Mouse (Mus musculus): ENCODE measurements at regions not wholly inside any gene's neighbourhood (a gene's known extent, or its start where the extent isn't known, plus 50 kb on each side); places are given as distances from the start of the nearest gene placed in this dataset.

DNA sequence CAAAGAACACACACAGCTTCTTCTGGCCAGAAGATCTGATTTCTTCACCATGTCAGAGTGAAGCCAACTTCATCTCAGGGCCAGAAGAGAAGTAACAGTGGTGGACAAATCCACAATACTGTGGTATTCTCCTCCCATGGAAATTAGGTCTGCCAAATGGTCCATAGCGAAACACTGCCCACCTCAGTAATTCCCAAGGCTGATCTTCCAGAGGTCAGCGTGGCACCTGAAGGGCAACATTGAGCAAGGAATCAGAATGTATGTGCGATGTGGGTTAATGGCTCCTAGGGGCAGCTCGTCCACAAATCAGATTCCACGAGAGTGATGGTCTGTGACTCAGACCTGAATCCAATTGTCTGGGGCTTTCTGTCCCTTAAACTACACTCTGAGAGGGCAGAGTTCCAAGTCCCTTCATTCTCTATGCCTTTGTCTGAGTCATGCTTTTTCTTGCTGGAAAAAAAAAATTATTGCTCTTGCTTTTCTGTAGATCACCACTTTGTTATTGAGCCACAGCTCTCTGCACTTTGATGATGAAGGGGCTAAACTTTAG is 307.9 kb upstream of the Noct start:
- Histone ChIP-seq H3K4me2 (ENCODE audit: low read depth, low read length) (no peak overlapping the region), H3K27me3 (ENCODE audit: control insufficient read depth, insufficient read depth, low read length) (no peaks in the 10 kb centered on the region), H3K27ac (ENCODE audit: low read depth, low read length) (no peak overlapping the region), H3K9me3 (ENCODE audit: control insufficient read depth, low read length) (no peaks in the 10 kb centered on the region), H3K4me1 (ENCODE audit: control insufficient read depth, insufficient read depth, low read length) (no peaks in the 10 kb centered on the region), H3K4me3 (ENCODE audit: low read depth, low read length) (no peak overlapping the region), H3K36me3 (ENCODE audit: control insufficient read depth, insufficient read depth, low read length) (no peaks in the 10 kb centered on the region), H3K9ac (replicated peaks; ENCODE audit: low read depth, low read length) (no peak overlapping the region)
- ATAC-seq (ENCODE audit: low read depth): no peak
- WGBS: 64% methylated on average over 5 of the region's 5 CpGs

DNA sequence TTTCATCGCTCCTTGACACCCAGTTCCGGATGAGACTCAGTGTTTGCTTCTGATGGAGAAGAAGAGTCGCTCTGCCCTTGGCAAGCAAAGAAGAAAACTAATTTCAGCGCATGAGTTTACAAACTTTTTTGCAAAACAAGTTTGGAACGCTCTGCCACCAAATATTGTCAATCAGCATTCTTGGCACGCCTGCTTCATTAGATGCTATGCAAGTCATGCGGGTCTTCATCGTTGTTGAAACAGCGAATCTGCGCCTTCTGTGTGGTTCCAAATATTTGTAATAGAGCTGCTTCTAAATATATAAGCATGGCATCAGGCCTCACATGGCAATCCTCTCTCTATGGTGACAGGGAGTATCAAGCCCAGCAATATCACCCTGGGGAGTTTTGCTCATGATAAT is 301.9 kb upstream of the Noct start:
- Histone ChIP-seq H3K4me2 (ENCODE audit: low read depth, low read length) (no peak overlapping the region), H3K4me3 (ENCODE audit: low read depth, low read length) (no peak overlapping the region), H3K27me3 (ENCODE audit: control insufficient read depth, insufficient read depth, low read length) (no peaks in the 10 kb centered on the region), H3K9ac (replicated peaks; ENCODE audit: low read depth, low read length) (no peak overlapping the region), H3K36me3 (ENCODE audit: control insufficient read depth, insufficient read depth, low read length) (no peaks in the 10 kb centered on the region), H3K4me1 (ENCODE audit: control insufficient read depth, insufficient read depth, low read length) (no peaks in the 10 kb centered on the region), H3K27ac (ENCODE audit: low read depth, low read length) (no peak overlapping the region), H3K9me3 (ENCODE audit: control insufficient read depth, low read length) (no peaks in the 10 kb centered on the region)
- WGBS: 95% methylated on average over 10 of the region's 10 CpGs
- no peak for ATAC-seq (ENCODE audit: low read depth)

DNA sequence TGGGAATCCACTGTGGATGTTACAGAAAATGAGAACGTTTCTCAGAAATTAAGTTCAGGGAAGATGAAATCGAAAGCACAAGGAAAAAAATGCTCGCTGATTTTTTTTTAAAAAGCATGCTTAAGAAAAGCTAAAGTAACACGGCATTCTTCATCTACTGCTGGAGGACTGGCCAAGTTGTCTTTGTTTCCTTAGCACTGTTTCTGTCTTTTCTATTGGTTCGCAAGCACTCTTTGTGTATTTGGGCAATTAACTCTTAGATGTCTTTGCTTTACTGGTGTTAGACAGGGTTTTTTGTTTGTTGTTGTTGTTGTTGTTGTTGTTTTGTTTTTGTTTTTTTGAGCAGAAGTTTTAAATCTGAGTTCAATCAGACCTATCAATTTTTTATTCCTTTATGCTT is 301.4 kb upstream of the Noct start:
- H3K9ac ChIP-seq (replicated peaks; ENCODE audit: low read depth, low read length): no peak overlapping the region
- no peaks in the 10 kb centered on the region for H3K27me3 ChIP-seq (ENCODE audit: control insufficient read depth, insufficient read depth, low read length)
- H3K9me3 ChIP-seq (ENCODE audit: control insufficient read depth, low read length): no peaks in the 10 kb centered on the region
- H3K27ac ChIP-seq (ENCODE audit: low read depth, low read length): no peak overlapping the region
- H3K36me3 ChIP-seq (ENCODE audit: control insufficient read depth, insufficient read depth, low read length): no peaks in the 10 kb centered on the region
- H3K4me3 ChIP-seq (ENCODE audit: low read depth, low read length): no peak overlapping the region
- no peak for ATAC-seq (ENCODE audit: low read depth)
- WGBS: 81% methylated on average over 5 of the region's 5 CpGs
- no peak overlapping the region for H3K4me2 ChIP-seq (ENCODE audit: low read depth, low read length)
- no peaks in the 10 kb centered on the region; the same call in 1 of the 2 replicates for H3K4me1 ChIP-seq (ENCODE audit: control insufficient read depth, insufficient read depth, low read length)

DNA sequence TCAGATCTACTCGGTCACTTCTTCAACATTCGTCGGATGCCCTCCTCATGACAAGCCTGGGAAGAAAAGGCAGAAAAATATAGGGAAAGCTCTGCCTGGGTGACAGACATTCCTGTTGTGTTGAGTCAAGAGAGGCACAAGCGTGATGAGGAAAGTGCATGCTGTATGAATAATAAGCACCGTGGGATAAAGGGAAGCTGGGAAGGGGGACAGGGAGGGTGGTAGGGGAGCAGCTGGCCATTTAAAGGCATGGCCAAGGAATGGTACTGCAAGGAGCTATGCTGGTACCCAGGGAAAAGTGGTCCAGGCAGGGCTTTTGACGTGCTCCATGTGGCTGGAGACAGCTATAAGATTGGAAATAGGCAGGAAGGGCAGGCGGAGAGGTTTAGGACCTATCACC is 300.9 kb upstream of the Noct start:
- H3K9ac ChIP-seq (replicated peaks; ENCODE audit: low read depth, low read length): no peak overlapping the region
- ATAC-seq (ENCODE audit: low read depth): no peak
- no peaks in the 10 kb centered on the region for H3K9me3 ChIP-seq (ENCODE audit: control insufficient read depth, low read length)
- H3K4me1 ChIP-seq (ENCODE audit: control insufficient read depth, insufficient read depth, low read length): no peaks in the 10 kb centered on the region; the same call in 1 of the 2 replicates
- no peak overlapping the region for H3K4me3 ChIP-seq (ENCODE audit: low read depth, low read length)
- no peaks in the 10 kb centered on the region for H3K36me3 ChIP-seq (ENCODE audit: control insufficient read depth, insufficient read depth, low read length)
- no peak overlapping the region for H3K27ac ChIP-seq (ENCODE audit: low read depth, low read length)
- no peaks in the 10 kb centered on the region for H3K27me3 ChIP-seq (ENCODE audit: control insufficient read depth, insufficient read depth, low read length)
- H3K4me2 ChIP-seq (ENCODE audit: low read depth, low read length): no peak overlapping the region
- WGBS: 64% methylated on average over 7 of the region's 7 CpGs

DNA sequence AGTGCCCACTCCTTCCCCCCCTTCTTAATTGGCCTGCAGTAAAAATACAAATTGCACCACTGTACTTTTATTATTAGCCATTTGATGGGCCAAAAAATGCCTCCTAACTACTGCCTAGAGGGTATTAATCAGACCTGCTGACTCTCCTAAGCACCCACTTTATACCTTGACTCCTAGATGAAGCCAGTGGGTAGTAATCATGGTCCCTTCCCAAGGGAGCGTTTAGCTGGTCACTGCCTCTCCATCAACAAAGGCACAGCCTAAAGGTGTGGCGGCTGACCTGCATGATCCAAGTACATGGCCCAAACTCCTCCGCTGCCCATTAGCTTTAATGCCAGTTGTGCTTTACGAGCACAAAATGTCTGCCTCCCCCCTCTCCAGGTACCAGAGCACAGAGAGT is 296.9 kb upstream of the Noct start:
- Histone ChIP-seq H3K27ac (ENCODE audit: low read depth, low read length) (no peak overlapping the region), H3K9me3 (ENCODE audit: control insufficient read depth, low read length) (no peaks in the 10 kb centered on the region), H3K9ac (replicated peaks; ENCODE audit: low read depth, low read length) (no peak overlapping the region), H3K4me1 (ENCODE audit: control insufficient read depth, insufficient read depth, low read length) (peaks cover 2% of the 10 kb centered on the region; the same call in 1 of the 2 replicates), H3K4me2 (ENCODE audit: low read depth, low read length) (no peak overlapping the region), H3K36me3 (ENCODE audit: control insufficient read depth, insufficient read depth, low read length) (no peaks in the 10 kb centered on the region), H3K27me3 (ENCODE audit: control insufficient read depth, insufficient read depth, low read length) (no peaks in the 10 kb centered on the region), H3K4me3 (ENCODE audit: low read depth, low read length) (no peak overlapping the region)
- peak; percentile 68 for ATAC-seq (ENCODE audit: low read depth)
- 35% methylated on average over 4 of the region's 4 CpGs for WGBS

- Histone ChIP-seq H3K27me3 (ENCODE audit: control insufficient read depth, insufficient read depth, low read length) (no peaks in the 10 kb centered on the region), H3K27ac (ENCODE audit: low read depth, low read length) (no peak overlapping the region), H3K9ac (replicated peaks; ENCODE audit: low read depth, low read length) (no peak overlapping the region), H3K4me3 (ENCODE audit: low read depth, low read length) (no peak overlapping the region), H3K36me3 (ENCODE audit: control insufficient read depth, insufficient read depth, low read length) (no peaks in the 10 kb centered on the region), H3K4me1 (ENCODE audit: control insufficient read depth, insufficient read depth, low read length) (peaks cover 4% of the 10 kb centered on the region; the same call in 1 of the 2 replicates), H3K4me2 (ENCODE audit: low read depth, low read length) (no peak overlapping the region), H3K9me3 (ENCODE audit: control insufficient read depth, low read length) (no peaks in the 10 kb centered on the region)
- ATAC-seq (ENCODE audit: low read depth): no peak
- 92% methylated on average over 1 of the region's 1 CpGs for WGBS
Observed at GRCm38 (mm10) chr3:50929013-50929412, 295.2 kb upstream of the Noct start.

GRCm38 (mm10) chr3:50932397-50933089 is 291.7 kb upstream of the Noct start:
- H3K36me3 ChIP-seq (ENCODE audit: control insufficient read depth, insufficient read depth, low read length): no peaks in the 10 kb centered on the region
- peaks cover 4% of the 10 kb centered on the region; the same call in 1 of the 2 replicates for H3K4me1 ChIP-seq (ENCODE audit: control insufficient read depth, insufficient read depth, low read length)
- no peak overlapping the region for H3K4me2 ChIP-seq (ENCODE audit: low read depth, low read length)
- H3K27me3 ChIP-seq (ENCODE audit: control insufficient read depth, insufficient read depth, low read length): no peaks in the 10 kb centered on the region
- H3K4me3 ChIP-seq (ENCODE audit: low read depth, low read length): no peak overlapping the region
- peak overlapping the region; percentile 28 for H3K27ac ChIP-seq (ENCODE audit: low read depth, low read length)
- 53% methylated on average over 10 of the region's 10 CpGs for WGBS
- H3K9ac ChIP-seq (replicated peaks; ENCODE audit: low read depth, low read length): no peak overlapping the region
- H3K9me3 ChIP-seq (ENCODE audit: control insufficient read depth, low read length): no peaks in the 10 kb centered on the region
- ATAC-seq (ENCODE audit: low read depth): no peak

DNA sequence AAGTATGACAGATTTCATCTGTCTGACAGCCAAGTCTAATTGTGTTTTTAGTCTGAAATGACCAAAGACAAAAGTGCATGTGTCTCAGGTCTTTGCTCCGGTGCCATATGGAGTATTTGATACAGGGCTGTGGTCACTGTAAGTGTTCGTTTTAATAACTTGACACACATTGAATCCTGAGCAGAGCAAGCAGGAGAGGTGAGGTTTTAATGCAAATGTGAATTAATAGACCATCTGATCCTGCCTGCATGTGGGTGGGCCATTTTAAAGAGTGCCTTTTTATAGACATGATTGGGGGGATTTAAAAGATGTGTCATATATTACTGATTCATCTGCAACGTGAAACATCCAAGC is 291.2 kb upstream of the Noct start:
- peak overlapping the region; percentile 28 for H3K27ac ChIP-seq (ENCODE audit: low read depth, low read length)
- H3K27me3 ChIP-seq (ENCODE audit: control insufficient read depth, insufficient read depth, low read length): no peaks in the 10 kb centered on the region
- no peak overlapping the region for H3K4me3 ChIP-seq (ENCODE audit: low read depth, low read length)
- no peak for ATAC-seq (ENCODE audit: low read depth)
- 0 out of 2 replicates have a peak, but pooled peaks cover 4% of the 10 kb centered on the region for H3K4me1 ChIP-seq (ENCODE audit: control insufficient read depth, insufficient read depth, low read length)
- WGBS: 42% methylated on average over 3 of the region's 3 CpGs
- H3K9me3 ChIP-seq (ENCODE audit: control insufficient read depth, low read length): no peaks in the 10 kb centered on the region
- no peaks in the 10 kb centered on the region for H3K36me3 ChIP-seq (ENCODE audit: control insufficient read depth, insufficient read depth, low read length)
- H3K9ac ChIP-seq (replicated peaks; ENCODE audit: low read depth, low read length): no peak overlapping the region
- no peak overlapping the region for H3K4me2 ChIP-seq (ENCODE audit: low read depth, low read length)

- H3K36me3 ChIP-seq (ENCODE audit: control insufficient read depth, insufficient read depth, low read length): no peaks in the 10 kb centered on the region
- no peak for ATAC-seq (ENCODE audit: low read depth)
- no peak overlapping the region for H3K4me3 ChIP-seq (ENCODE audit: low read depth, low read length)
- H3K9me3 ChIP-seq (ENCODE audit: control insufficient read depth, low read length): no peaks in the 10 kb centered on the region
- no peak overlapping the region for H3K9ac ChIP-seq (replicated peaks; ENCODE audit: low read depth, low read length)
- no peaks in the 10 kb centered on the region for H3K4me1 ChIP-seq (ENCODE audit: control insufficient read depth, insufficient read depth, low read length)
- no peak overlapping the region for H3K27ac ChIP-seq (ENCODE audit: low read depth, low read length)
- H3K27me3 ChIP-seq (ENCODE audit: control insufficient read depth, insufficient read depth, low read length): no peaks in the 10 kb centered on the region
- 61% methylated on average over 5 of the region's 5 CpGs for WGBS
- no peak overlapping the region for H3K4me2 ChIP-seq (ENCODE audit: low read depth, low read length)
Observed at GRCm38 (mm10) chr3:50939602-50940001, 284.6 kb upstream of the Noct start.

All from neural tube, embryonic 14.5 days (tissue).